Mouse (Mus musculus) layer of hippocampus, adult 2 months (tissue): Measurements from ENCODE around the gene Lcn12. TPM values are rescaled to one million over a fixed set of nuclear protein-coding genes. Genes with fewer than 3 reads are reported as not detected.

Source experiments
- DNase-seq, 2 experiments: peaks; one replicate each; pipeline ENCODE4 v3.0.0; 2022; ENCODE audit warnings: low spot score in 2 of 2
- H3K27ac ChIP-seq: fragments of 200-600 bp; 2 replicates; pipeline ENCODE4 v1.8.1; 2022
- H3K4me3 ChIP-seq: fragments of 200-600 bp; 2 replicates; pipeline ENCODE4 v1.8.1; 2022; ENCODE audit warnings: mild to moderate bottlenecking
- CTCF ChIP-seq: fragments of 200-600 bp; conservative IDR thresholded peaks from 2 replicates; pipeline ENCODE4 v1.8.1; 2022; ENCODE audit warnings: antibody characterized with exemption, mild to moderate bottlenecking, moderate library complexity
- total RNA-seq, 2 experiments: library from RNA; stranded (reverse); gene quantifications; 2 replicates each; pipeline ENCODE4 v1.2.3; 2021

Gene Lcn12
- total RNA-seq, 2 experiments from 2014 or later = not detected

DNA sequence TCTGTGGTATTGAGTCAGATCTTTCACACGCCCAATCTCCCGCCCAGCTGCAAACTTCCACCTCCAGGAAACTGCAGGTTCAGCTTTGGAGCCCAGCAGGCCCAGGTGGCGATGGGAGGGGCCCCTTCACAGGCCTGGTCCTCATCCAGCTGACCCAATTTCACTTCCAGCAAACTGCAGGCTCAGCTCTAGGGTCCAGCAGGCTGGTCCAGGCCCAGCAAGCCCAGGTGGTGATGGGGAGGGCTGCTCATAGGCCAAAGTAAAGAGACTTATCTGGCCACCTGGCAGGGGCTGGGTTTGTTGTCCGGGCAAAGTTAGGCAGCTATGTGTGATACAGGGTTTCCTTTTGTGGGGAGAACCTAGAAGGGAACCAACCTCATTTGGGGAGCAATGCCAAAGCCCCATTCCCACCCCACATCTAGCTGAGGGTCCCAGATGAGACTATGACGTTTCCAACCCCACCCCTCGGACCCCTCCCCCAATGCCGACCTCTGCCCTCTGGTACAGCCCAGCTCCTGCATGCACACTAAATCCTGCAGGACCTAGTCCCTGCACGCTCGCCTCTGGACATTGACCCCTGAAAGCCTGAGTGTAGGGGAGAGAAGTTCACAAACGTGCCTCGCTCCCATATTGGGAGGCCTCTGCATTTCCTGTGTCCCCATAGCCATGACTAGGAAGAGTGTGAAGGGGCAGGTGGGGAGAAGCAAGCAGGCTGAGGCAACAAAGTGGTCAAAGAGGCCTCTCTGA is 8.6 kb downstream of the Lcn12 start:
- TF ChIP-seq CTCF = no peak
- H3K4me3 ChIP-seq = no peak overlapping the region
- DNase-seq = no peak
- no peak overlapping the region for H3K27ac ChIP-seq

DNA sequence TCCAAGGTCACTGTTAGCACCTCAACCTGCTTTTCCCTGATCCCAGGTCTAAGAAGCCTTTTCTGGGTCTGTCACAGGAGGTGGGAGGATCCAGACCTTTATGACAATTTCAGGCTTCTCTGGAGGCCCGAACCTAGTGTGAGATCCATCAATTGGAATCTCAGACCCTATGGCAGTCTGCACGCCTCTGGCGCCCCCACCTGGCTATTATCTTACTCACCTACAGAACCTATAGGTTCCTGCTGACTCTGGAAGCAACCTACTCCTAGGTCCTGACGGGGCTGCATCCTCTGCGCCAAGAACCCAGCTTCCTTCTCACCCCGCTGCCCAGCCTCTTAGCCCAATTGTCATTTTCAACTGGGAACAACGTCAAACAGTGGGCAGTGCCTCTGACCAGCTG is 10.7 kb downstream of the Lcn12 start:
- DNase-seq = no peak

DNA sequence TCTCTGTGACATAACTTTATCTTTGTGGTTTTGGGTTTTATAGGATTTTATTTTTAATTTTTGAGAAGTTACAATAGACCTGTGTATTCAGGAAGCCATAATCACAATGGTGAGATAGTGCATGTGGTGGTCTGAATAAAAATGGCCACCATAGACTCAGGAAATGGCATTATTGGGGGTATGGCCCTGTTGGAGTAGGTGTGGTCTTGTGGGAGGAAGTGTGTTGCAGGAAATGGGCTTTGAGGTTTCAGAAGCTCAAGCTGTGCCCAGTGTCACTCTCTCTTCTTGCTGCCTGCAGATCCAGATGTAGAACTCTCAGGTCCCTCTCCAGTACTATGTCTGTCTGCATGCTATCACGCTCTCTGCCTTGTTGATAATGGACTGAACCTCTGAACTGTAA is 13.2 kb downstream of the Lcn12 start:
- no peak for DNase-seq
- TF ChIP-seq CTCF = no peak
- H3K4me3 ChIP-seq = no peak overlapping the region

More for the DNA sequence above, 10.7 kb downstream of the Lcn12 start:
- Histone ChIP-seq H3K4me3 (no peak overlapping the region), H3K27ac (no peak overlapping the region)
- peak; percentile 75 for TF ChIP-seq CTCF

DNA sequence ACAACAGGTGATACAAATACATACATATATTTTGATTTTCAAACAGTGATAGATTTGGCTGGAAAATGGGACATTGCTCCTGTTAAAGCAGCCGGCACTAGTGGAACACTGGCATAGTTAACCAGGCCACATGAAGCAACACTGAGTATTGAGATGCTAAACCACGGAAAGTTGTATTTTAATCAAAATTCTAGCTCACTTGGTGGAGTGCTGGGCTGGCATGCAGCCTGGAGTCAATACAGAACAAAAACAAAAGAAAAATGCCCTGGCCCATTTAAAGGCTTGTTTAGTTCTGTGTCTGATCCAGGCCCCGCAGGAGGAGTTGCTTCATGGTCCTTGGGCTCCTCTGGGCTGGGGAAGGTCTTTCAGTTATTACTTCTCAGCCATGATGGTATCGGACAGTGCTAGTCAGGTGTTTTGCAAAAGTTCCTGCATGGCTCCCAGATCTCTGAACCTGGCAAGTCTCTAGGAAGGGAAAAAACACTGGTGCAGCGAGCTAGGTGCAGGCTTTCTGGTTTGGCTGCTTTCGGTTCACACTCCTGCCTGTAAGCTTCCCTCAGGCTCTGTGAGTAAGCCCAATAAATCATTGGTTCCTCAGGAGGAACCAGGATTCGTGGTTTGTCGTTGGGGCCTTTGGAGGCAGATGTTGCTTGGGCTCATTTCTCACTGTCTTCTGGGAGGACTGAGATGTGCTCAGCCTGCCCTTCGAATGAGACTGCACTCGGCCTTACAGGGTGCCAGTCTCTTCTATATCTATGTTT is 14.0 kb downstream of the Lcn12 start:
- DNase-seq = no peak
- no peak for TF ChIP-seq CTCF
- Histone ChIP-seq H3K4me3 (no peak overlapping the region), H3K27ac (peak overlapping the region; percentile 83)

More for the DNA sequence above, 13.2 kb downstream of the Lcn12 start:
- peak overlapping the region; percentile 83; the same call in 1 of the 2 replicates for H3K27ac ChIP-seq

DNA sequence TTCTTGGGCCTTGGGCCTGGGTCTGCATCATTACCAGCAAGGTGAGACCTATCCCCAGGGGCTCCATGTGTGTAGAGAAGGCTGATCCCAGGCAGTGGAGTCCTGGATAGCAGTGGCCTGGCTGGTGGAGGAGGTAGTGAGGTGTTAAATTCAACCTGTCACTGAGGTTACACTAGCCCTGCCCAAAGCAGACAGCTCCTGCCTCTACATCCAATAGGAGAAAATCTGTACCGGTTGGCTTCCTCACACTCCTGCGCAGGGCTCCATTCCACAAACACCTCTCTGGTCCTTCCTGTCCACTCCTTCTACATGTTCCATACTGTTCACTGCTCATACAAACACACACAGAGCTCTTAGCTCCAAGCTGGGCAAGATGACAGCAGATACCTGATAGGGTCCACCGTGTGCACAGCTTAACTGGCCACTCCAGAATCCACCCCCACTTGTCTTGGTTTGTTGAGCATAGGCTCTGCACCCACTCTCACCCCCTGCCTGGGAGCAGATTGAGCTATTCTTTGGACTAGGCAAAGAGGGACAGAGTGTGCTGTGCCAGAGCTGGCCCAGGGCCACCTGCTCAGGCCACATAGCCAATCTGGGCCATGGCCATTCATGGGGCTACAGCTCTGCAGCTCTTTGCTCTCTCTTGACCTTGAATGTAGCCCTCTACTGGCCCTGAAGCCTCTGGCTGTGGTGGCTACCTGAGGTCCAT is 15.6 kb downstream of the Lcn12 start:
- DNase-seq = peak; percentile 52 to 55
- Histone ChIP-seq H3K4me3 (no peak overlapping the region), H3K27ac (peak overlapping the region; percentile 83)
- TF ChIP-seq CTCF = no peak

DNA sequence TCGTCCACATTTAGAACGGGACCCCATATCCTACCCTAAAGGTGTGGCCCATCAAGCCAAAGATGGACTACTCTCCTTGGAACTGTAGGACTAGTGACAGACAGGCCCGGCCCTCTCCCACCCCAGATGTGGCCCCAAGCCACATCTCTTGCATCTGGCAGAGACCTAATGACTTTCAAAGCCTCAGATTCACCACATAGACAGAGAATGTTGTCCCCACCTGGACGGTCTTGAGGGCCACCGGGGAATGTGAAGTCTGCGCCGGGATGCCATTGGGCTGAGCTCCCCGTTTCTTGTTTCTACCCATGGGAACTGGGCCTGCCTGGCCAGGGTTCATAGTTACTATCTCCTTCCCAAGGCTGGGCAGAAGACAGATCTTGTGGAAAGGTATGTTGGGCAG is 16.2 kb downstream of the Lcn12 start:
- no peak for DNase-seq
- no peak for TF ChIP-seq CTCF
- peak overlapping the region; percentile 83 for H3K27ac ChIP-seq
- H3K4me3 ChIP-seq = no peak overlapping the region

DNA sequence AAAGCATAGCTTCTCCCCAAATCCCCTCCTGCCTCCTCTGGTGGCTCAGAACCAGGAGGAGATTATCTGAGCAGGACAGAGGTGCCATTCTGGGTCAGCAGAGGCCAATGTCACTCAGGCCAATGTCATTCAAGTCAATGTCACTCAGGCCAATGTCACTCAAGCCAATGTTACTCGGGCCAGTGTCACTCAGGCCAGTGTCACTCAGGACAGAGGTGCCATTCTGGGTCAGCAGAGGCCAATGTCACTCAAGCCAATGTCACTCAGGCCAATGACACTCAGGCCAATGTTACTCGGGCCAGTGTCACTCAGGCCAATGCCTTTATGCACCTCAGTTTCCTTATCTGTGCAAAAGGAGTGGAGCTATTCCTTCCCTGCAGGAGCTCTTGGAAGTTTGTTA is 21.2 kb downstream of the Lcn12 start:
- Histone ChIP-seq H3K27ac (no peak overlapping the region), H3K4me3 (no peak overlapping the region)
- DNase-seq = no peak
- TF ChIP-seq CTCF = no peak

DNA sequence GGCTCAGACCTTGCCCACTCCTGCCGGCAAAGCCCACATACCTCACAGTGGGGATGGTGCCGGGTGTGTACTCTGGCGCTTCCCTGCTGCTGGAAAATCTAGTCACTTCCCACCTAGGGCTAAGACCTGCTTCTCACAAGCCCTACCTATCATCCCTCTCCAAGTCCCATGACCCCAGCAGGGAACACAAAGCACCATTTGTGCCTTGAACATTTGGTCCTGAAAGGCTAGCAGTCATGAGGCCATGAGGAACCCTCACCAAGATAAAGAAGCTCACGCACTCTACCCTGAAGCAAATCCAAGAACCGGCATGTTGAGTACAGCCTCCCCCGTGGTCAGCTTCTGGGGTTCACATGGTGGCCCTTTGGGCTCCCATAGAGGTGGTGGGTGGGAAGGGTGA is 23.7 kb downstream of the Lcn12 start, which contains the start of gene Ptgds:
Ptgds (minus strand) TSS at position 78 of the 400 bp plus-strand sequence.
- H3K27ac ChIP-seq = peak within 1 kb of the TSS; percentile 51
- no peak for TF ChIP-seq CTCF
- no peak for DNase-seq
- peak within 1 kb of the TSS; percentile 20; the same call in 1 of the 2 replicates for H3K4me3 ChIP-seq

DNA sequence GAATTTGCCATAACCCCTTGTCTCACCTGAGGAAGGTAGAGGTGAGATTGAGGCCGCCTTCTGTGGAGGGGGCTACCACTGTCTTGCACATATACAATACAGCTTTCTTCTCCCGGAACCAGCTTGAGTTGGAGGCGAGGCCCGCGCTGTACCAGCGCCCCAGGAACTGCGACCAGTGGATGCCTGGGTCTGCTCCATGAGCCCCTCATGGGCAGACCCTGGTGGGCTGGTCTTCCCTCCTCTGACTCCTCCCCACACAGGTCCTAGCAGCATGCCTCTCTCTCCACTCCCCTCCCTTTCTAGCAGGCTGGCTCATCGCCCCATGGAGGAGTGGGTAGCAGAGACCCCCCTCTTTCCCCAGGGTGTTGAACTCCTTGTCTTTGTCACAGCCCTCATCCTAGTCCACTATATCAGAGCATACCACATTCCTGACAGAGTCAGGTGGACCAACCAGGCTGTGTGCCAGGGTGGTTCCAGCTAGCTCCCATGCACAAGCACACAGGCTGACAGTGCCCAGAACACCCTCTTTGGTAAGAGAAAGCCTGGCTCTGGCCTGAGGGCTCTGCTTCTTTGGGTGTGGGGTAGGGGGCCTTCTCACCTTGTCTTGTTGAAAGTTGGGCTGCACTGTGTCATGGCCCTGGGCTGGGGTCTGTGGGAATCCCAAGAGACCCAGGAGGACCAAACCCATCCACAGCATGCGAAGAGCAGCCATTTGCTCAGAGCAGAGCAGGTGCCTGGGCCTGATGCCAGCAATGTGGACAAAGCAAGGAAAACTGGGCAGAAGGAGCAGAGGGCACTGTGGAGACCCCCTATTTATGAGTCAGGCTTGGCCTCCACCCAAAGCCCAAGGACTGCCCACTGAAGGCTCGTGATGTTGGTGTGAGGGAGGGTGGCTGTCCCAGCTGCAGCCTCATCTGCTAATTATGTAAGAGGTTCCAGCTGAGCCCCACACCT is 24.5 kb downstream of the Lcn12 start:
- Histone ChIP-seq H3K27ac (peak overlapping the region; percentile 51), H3K4me3 (peak overlapping the region; percentile 20; the same call in 1 of the 2 replicates)
- peak; percentile 36 to 42 for DNase-seq
- no peak for TF ChIP-seq CTCF

DNA sequence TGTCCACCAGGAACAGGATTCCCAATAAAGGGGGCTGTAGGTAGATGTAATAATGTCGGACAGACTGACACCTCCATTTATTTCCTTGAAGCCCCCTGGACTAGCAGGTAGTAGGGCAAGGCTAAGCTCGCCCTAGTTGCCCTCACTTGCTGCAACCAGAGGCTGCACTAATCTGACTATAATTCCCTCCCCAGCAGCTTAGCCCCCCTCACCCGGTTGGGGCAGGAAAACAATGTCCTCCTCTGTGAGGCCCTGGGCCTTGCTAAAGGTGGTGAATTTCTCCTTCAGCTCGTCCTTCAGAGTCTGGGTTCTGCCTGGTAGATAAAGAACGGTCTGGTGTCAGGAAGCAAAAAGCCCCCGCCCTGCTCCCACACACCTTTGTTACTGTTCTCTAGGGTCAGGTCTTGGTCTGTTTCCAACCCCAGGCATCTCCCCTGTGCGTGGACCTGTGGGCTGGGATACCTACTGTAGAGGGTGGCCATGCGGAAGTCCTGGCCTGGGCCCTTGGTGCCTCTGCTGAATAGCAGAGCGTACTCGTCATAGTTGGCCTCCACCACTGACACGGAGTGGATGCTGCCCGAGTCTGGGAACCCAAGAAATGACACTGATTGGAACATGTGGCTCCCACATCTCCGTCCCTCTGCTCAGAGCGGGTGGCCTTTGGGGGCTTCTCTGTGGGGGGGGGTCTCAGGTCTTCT is 26.0 kb downstream of the Lcn12 start:
- Histone ChIP-seq H3K4me3 (no peak overlapping the region), H3K27ac (peak overlapping the region; percentile 55; the same call in 1 of the 2 replicates)
- no peak for TF ChIP-seq CTCF
- DNase-seq = no peak
